Mouse (Mus musculus): Measurements from ENCODE around the gene Bcl2l13. TPM values are rescaled to one million over a fixed set of nuclear protein-coding genes. Genes with fewer than 3 reads are reported as not detected.
"Not testable (repeated sequence)": the region's sequence is repeated elsewhere in the genome, so short reads cannot be mapped to it uniquely, and the experiment has no call there.

Bcl2l13 gene
- polyA plus RNA-seq, 1 experiment from 2014 or later = 27.6 TPM

- Histone ChIP-seq H3K36me3 (ENCODE audit: control insufficient read depth, insufficient read depth, low read length) (no peaks in the 10 kb centered on the region), H3K9me3 (ENCODE audit: control insufficient read depth, low read length) (no peaks in the 10 kb centered on the region), H3K27ac (ENCODE audit: low read depth) (no peak overlapping the region), H3K4me1 (replicated peaks; ENCODE audit: control insufficient read depth, insufficient read depth, low read length) (no peaks in the 10 kb centered on the region; the same call in 1 of the 2 replicates), H3K4me3 (ENCODE audit: low read depth, low read length) (no peak overlapping the region), H3K9ac (ENCODE audit: low read length) (no peak overlapping the region), H3K4me2 (ENCODE audit: low read length) (no peak overlapping the region), H3K27me3 (replicated peaks; ENCODE audit: control insufficient read depth, insufficient read depth, low read length) (no peaks in the 10 kb centered on the region)
- ATAC-seq (replicated peaks; ENCODE audit: low FRiP score, low TSS enrichment, low read depth) (no peak), DNase-seq (ENCODE audit: low spot score) (no peak)
- WGBS = 33% methylated on average over 2 of the region's 2 CpGs
Measured at GRCm38 (mm10) chr6:120912931-120913330, 76.9 kb downstream of the Bcl2l13 start.

DNA sequence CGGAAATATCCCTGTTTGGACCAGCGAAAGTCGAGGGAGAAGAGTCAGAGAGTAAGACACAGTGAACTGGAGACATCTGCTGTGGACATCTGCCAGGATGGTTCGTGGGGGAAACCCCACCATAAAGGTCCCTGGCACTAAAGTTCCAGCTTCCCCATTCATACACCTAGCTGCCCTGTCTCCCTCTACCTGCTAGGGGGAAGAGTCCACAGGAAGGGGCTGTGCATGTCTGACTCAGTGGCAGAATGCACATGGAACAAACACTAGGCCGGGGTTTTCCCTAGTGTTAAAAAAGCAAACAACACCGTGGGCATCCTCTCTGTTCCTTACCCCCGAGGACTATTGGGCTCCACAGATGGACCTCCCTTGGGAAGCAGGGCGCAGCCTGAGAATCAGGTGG, 77.8 kb downstream of the Bcl2l13 start:
- Histone ChIP-seq H3K27ac (ENCODE audit: low read depth) (no peak overlapping the region), H3K4me3 (ENCODE audit: low read depth, low read length) (no peak overlapping the region), H3K4me2 (ENCODE audit: low read length) (no peak overlapping the region), H3K4me1 (replicated peaks; ENCODE audit: control insufficient read depth, insufficient read depth, low read length) (no peaks in the 10 kb centered on the region; the same call in 1 of the 2 replicates), H3K27me3 (replicated peaks; ENCODE audit: control insufficient read depth, insufficient read depth, low read length) (no peaks in the 10 kb centered on the region), H3K9me3 (ENCODE audit: control insufficient read depth, low read length) (no peaks in the 10 kb centered on the region), H3K36me3 (ENCODE audit: control insufficient read depth, insufficient read depth, low read length) (no peaks in the 10 kb centered on the region), H3K9ac (ENCODE audit: low read length) (no peak overlapping the region)
- WGBS = 87% methylated on average over 8 of the region's 8 CpGs
- DNase-seq (ENCODE audit: low spot score) = no peak
- ATAC-seq (replicated peaks; ENCODE audit: low FRiP score, low TSS enrichment, low read depth) = no peak

DNA sequence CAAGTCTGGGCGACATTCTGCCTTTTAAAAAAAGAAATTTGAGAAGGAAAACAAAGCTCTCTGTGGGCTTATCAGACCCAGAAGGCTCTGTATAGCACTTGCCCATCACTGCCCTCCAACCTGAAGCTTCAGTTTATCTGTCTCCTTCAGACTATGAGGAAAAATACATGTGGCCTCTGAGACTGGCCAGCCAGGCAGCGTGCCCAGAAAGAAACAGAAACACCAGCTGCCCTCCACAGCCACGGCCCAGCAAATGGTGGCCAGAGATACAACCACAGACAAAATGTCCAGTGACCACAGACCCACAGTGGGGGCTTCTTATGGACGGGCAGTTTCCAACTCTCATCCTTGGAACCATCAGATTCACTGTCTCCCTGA, 78.5 kb downstream of the Bcl2l13 start:
- no peaks in the 10 kb centered on the region for H3K36me3 ChIP-seq (ENCODE audit: control insufficient read depth, insufficient read depth, low read length)
- H3K4me2 ChIP-seq (ENCODE audit: low read length) = no peak overlapping the region
- no peak overlapping the region for H3K9ac ChIP-seq (ENCODE audit: low read length)
- WGBS = 83% methylated on average over 4 of the region's 4 CpGs
- no peaks in the 10 kb centered on the region for H3K27me3 ChIP-seq (replicated peaks; ENCODE audit: control insufficient read depth, insufficient read depth, low read length)
- ATAC-seq (replicated peaks; ENCODE audit: low FRiP score, low TSS enrichment, low read depth) (no peak), DNase-seq (ENCODE audit: low spot score) (no peak)
- H3K9me3 ChIP-seq (ENCODE audit: control insufficient read depth, low read length) = no peaks in the 10 kb centered on the region
- no peak overlapping the region for H3K4me3 ChIP-seq (ENCODE audit: low read depth, low read length)
- no peak overlapping the region for H3K27ac ChIP-seq (ENCODE audit: low read depth)
- H3K4me1 ChIP-seq (replicated peaks; ENCODE audit: control insufficient read depth, insufficient read depth, low read length) = no peaks in the 10 kb centered on the region; the same call in 1 of the 2 replicates

GRCm38 (mm10) chr6:120914911-120915648, 79.1 kb downstream of the Bcl2l13 start:
- Histone ChIP-seq H3K4me3 (ENCODE audit: low read depth, low read length) (no peak overlapping the region), H3K9me3 (ENCODE audit: control insufficient read depth, low read length) (no peaks in the 10 kb centered on the region), H3K27me3 (replicated peaks; ENCODE audit: control insufficient read depth, insufficient read depth, low read length) (no peaks in the 10 kb centered on the region), H3K9ac (ENCODE audit: low read length) (no peak overlapping the region), H3K4me1 (replicated peaks; ENCODE audit: control insufficient read depth, insufficient read depth, low read length) (no peaks in the 10 kb centered on the region; the same call in 1 of the 2 replicates), H3K4me2 (ENCODE audit: low read length) (no peak overlapping the region; the same call in 1 of the 2 replicates), H3K36me3 (ENCODE audit: control insufficient read depth, insufficient read depth, low read length) (no peaks in the 10 kb centered on the region), H3K27ac (ENCODE audit: low read depth) (no peak overlapping the region)
- DNase-seq (ENCODE audit: low spot score) (no peak), ATAC-seq (replicated peaks; ENCODE audit: low FRiP score, low TSS enrichment, low read depth) (no peak)
- WGBS = 55% methylated on average over 9 of the region's 9 CpGs

GRCm38 (mm10) chr6:120915649-120915975, 79.6 kb downstream of the Bcl2l13 start:
- Histone ChIP-seq H3K27ac (ENCODE audit: low read depth) (no peak overlapping the region), H3K4me3 (ENCODE audit: low read depth, low read length) (peak overlapping the region; percentile 59; the same call in 1 of the 2 replicates), H3K4me2 (ENCODE audit: low read length) (peak overlapping the region; percentile 92), H3K4me1 (replicated peaks; ENCODE audit: control insufficient read depth, insufficient read depth, low read length) (no peaks in the 10 kb centered on the region; the same call in 1 of the 2 replicates), H3K36me3 (ENCODE audit: control insufficient read depth, insufficient read depth, low read length) (no peaks in the 10 kb centered on the region), H3K9me3 (ENCODE audit: control insufficient read depth, low read length) (no peaks in the 10 kb centered on the region), H3K9ac (ENCODE audit: low read length) (no peak overlapping the region), H3K27me3 (replicated peaks; ENCODE audit: control insufficient read depth, insufficient read depth, low read length) (no peaks in the 10 kb centered on the region)
- 27% methylated on average over 2 of the region's 2 CpGs for WGBS
- ATAC-seq (replicated peaks; ENCODE audit: low FRiP score, low TSS enrichment, low read depth) (no peak), DNase-seq (ENCODE audit: low spot score) (peak; percentile 55)

DNA sequence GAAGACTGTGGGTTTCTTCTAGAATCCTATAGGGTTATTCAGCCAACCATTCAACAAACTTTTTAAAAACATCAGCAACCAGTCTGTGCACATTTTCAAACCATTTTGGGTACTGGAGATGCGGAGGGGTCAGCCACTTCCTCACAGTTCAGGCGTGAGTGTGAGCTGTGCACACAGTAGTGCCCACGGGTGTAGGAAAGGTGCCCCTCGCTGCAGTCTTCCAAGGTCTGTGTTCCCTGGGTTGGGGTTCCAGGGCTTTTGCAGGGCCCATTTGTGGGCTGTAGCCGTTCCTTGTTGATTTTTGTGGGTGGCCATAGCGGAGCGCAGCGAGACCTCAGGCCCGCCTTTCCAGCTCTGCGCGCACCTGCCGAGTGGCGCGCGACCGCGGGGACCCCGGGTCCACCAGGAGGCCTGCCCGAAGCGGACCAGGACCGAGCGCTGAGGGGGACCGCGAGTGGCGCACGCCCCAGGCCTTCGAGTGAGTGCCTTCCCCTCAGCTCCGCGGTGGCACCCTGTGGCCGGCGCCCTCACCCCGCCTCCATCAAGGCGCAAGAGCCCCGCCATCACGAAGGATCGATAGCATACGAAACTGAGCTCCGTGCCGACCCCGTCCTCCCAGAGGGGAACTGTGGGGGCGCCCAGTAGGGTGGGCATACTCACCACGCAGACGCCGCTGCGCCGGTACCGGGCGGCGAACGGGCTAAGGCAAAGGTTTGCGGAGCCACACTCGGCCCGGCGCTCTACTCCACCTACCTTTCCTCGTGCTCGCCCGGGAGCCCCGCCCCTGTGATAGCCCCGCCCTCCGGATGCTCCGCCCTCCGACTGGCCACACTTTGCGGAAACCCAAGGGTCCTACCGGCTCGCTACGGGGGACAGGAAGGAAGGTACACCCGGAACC, 80.3 kb downstream of the Bcl2l13 start, which contains the start of gene Bid:
Gene Bid, minus strand, starts transcription at position 780 of the 898 bp plus-strand sequence.
- Histone ChIP-seq H3K4me3 (ENCODE audit: low read depth, low read length) (peak within 1 kb of the TSS; percentile 59), H3K9me3 (ENCODE audit: control insufficient read depth, low read length) (no peaks in the 10 kb centered on the region), H3K4me2 (ENCODE audit: low read length) (peak within 1 kb of the TSS; percentile 92), H3K36me3 (ENCODE audit: control insufficient read depth, insufficient read depth, low read length) (no peaks in the 10 kb centered on the region), H3K27ac (ENCODE audit: low read depth) (no peak within 1 kb of the TSS), H3K9ac (ENCODE audit: low read length) (peak within 1 kb of the TSS; percentile 53), H3K27me3 (replicated peaks; ENCODE audit: control insufficient read depth, insufficient read depth, low read length) (no peaks in the 10 kb centered on the region), H3K4me1 (replicated peaks; ENCODE audit: control insufficient read depth, insufficient read depth, low read length) (no peaks in the 10 kb centered on the region; the same call in 1 of the 2 replicates)
- peak; percentile 99 for DNase-seq (ENCODE audit: low spot score)
- ATAC-seq (replicated peaks; ENCODE audit: low FRiP score, low TSS enrichment, low read depth) = peak; percentile 92
- WGBS = 1% methylated on average over 66 of the region's 67 CpGs

DNA sequence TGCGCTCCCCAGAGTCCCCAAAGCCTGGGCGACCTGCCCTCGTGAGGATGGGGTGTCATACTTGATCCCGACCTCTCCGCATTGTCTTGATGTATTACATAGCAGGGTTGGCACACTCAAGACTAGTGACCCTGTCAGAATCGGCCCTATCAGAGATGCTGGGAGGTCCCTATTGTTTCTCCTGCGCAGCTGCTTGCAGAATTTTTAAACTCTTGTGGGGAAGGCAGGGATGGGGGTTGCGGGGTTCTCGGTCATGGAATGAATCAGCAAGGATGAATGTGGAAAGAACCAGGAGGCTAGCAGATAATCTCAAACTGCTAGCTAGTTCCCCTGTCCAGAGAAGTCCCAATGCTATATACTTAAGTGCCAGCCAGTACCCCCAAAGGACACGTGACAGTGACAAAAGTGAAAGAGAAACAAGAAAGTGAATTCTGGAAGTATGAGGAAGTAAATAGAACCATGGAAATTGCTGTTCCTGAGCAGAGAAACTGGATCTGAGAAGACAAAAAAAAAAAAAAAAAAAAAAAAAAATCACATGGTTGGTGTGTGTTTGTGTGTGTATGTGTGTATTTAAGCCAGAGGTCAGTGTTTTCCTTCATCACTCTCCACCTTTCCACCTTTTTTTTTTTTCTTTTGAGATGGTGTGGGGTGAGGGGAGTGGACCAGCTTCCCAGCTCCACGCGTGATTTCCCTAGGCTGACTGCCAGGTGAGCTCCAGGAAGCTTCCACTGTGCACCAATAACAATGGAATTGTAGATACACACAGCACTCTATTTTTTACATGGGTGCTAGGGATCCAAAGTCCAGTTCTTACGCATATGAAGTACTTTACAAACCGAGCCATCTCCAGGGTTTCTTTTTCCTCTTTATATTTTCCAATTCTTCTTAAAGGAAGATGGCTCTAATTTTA, 81.2 kb downstream of the Bcl2l13 start:
- 30% methylated on average over 10 of the region's 14 CpGs for WGBS
- H3K36me3 ChIP-seq (ENCODE audit: control insufficient read depth, insufficient read depth, low read length); H3K27ac ChIP-seq (ENCODE audit: low read depth); H3K9me3 ChIP-seq (ENCODE audit: control insufficient read depth, low read length); DNase-seq (ENCODE audit: low spot score); H3K9ac ChIP-seq (ENCODE audit: low read length); H3K4me1 ChIP-seq (replicated peaks; ENCODE audit: control insufficient read depth, insufficient read depth, low read length); H3K27me3 ChIP-seq (replicated peaks; ENCODE audit: control insufficient read depth, insufficient read depth, low read length): not testable (repeated sequence)
- peak; percentile 16 for ATAC-seq (replicated peaks; ENCODE audit: low FRiP score, low TSS enrichment, low read depth)
- H3K4me2 ChIP-seq (ENCODE audit: low read length) = peak overlapping the region; percentile 92
- H3K4me3 ChIP-seq (ENCODE audit: low read depth, low read length) = peak overlapping the region; percentile 59

- Histone ChIP-seq H3K4me3 (ENCODE audit: low read depth, low read length) (no peak overlapping the region), H3K4me1 (replicated peaks; ENCODE audit: control insufficient read depth, insufficient read depth, low read length) (no peaks in the 10 kb centered on the region; the same call in 1 of the 2 replicates), H3K27ac (ENCODE audit: low read depth) (no peak overlapping the region), H3K27me3 (replicated peaks; ENCODE audit: control insufficient read depth, insufficient read depth, low read length) (no peaks in the 10 kb centered on the region), H3K9me3 (ENCODE audit: control insufficient read depth, low read length) (no peaks in the 10 kb centered on the region), H3K36me3 (ENCODE audit: control insufficient read depth, insufficient read depth, low read length) (no peaks in the 10 kb centered on the region), H3K4me2 (ENCODE audit: low read length) (no peak overlapping the region), H3K9ac (ENCODE audit: low read length) (no peak overlapping the region)
- WGBS = 42% methylated on average over 3 of the region's 3 CpGs
- no peak for ATAC-seq (replicated peaks; ENCODE audit: low FRiP score, low TSS enrichment, low read depth)
- no peak for DNase-seq (ENCODE audit: low spot score)
Measured at GRCm38 (mm10) chr6:120917975-120918374, 82.0 kb downstream of the Bcl2l13 start.

All from intestine, embryonic 14.5 days (tissue).